Mouse (Mus musculus): ENCODE data around the gene Calm3.

Calm3 gene

GRCm38 (mm10) chr7:16891641-16892351 is 32.1 kb downstream of the Calm3 start, which contains the start of gene Gng8:
TSS of gene Gng8 (plus strand) at chr7:16891786.
- peak; percentile 77 to 85 for DNase-seq (ENCODE audit: low spot score in 2 of 2)

- DNase-seq (ENCODE audit: low spot score in 2 of 2) = peak; percentile 60 to 82
These were observed 33.0 kb downstream of the Calm3 start for GRCm38 (mm10) chr7:16890944-16891343.

GRCm38 (mm10) chr7:16890536-16890935 is 33.4 kb downstream of the Calm3 start:
- peak in 1 of 2 experiments; percentile 50 for DNase-seq (ENCODE audit: low spot score in 2 of 2)

DNA sequence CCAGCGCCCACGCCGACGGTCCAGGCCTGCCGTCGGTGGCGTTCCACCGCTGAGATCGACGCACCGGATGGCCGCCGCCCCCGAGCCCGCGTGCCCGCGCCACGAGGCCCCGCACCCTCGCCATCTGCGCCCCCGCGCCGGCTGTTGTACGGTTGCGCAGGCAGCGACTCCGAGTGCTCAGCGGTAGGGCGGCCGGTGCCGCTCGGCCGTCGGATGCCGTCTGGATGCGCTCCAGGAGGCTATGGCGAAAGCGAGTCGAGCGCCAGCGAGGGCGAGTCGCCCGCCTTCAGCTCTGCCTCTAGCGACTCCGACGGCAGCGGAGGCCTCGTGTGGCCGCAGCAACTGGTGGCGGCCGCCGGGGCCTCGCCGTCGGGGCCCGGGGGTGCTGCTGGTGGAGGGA is 38.0 kb downstream of the Calm3 start:
- DNase-seq (ENCODE audit: low spot score in 2 of 2) = no peak

DNA sequence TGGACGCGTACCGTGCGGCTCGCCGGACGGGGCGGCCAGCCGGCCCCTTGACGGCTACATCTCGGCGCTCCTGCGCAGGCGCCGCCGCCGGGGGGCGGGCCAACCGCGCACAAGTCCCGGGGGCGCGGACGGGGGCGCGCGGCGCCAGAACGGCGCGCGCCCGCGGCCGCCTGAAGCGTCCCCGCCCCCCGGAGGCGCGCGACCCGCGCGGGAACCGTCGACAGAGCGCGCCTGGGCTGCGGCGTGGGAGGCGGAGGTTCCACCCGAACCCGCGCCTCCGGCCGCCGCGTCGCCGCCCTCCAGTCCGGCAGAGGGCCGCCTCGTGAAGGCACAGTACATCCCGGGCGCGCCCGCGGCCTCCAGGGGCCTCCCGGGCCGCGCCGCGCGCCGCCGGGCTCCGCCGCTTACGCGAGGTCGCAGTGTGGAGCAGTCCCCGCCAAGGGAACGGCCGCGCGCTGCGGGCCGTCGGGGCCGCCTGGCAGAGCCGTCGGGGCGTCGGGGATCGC is 38.6 kb downstream of the Calm3 start:
- no peak for DNase-seq (ENCODE audit: low spot score in 2 of 2)

DNA sequence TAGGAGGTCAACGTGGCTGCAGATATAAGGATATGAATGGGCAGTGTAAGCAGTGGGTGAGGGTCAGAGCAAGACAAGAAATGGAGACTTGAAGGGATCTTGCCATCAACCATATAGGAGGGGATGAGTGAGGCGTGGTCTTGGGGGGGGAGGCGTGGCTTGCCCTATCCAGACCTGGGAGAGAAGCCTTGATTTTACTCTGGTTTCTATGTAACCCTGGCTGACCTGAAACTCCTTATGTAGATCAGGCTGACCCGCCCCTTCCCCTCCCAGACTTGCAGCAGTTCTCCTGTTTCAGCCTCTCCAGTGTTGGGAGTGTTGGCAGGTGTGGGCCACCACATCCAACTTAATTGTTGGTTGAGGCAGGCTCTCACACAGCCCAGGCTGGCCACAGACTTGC is 39.6 kb downstream of the Calm3 start:
- DNase-seq (ENCODE audit: low spot score in 2 of 2) = no peak

GRCm38 (mm10) chr7:16883162-16883561 is 40.8 kb downstream of the Calm3 start:
- no peak for DNase-seq (ENCODE audit: low spot score in 2 of 2)

DNA sequence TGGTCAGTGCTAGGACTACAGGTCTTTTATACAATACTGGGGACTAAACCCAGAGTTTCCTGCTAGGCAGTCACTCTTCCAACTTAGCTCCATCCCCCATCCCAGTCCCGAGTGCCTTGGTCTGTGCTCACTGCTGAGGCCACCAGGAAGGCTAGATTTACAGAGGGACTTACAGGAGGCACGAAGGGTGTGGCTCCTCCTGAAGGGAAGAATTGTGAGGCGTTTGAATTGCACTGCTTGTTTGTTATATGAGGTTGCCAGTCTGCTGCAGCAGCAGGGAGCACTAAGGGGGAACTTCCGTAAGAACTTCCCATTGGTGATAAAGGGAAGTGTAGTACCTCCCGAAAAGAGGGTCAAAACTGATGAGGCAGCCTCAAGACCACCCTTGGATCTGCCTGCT is 43.3 kb downstream of the Calm3 start:
- DNase-seq (ENCODE audit: low spot score in 2 of 2) = no peak

DNA sequence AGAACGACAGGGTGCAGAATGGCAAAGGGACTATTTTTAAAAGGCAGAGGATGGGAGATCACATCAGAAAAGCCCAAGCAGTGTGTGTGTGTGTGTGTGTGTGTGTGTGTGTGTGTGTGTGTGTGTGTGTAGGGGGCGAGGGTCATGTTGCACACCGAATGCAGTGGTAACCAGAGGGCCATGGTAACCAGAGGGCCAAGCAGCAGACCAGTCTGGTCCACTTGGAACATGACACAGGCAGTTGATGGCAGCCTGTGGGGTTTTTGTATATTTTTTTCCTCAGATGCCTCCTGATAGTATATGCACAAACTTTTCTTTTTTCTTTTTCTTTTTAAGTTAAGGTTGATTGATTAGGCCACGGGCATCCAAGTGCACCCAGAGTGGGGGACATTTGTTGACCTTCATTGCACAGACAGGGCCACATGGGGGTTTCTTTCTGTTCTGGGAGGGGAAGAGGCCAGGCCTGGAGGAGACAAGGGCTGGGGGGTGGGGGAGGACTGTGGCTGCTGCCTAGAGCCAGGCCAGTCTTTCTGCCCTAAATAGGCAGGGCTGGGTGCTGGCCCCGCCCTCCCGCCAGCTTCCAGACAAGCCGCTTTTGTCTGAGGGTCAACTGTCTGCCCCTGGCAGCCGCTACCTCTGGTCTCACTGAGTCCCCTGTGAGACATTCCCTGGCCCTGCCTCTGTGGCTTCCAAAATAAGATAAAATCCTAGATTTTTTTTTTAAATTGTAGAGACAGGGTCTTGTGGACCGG is 43.9 kb downstream of the Calm3 start:
- DNase-seq (ENCODE audit: low spot score in 2 of 2) = no peak

GRCm38 (mm10) chr7:16877717-16878116 is 46.2 kb downstream of the Calm3 start:
- no peak for DNase-seq (ENCODE audit: low spot score in 2 of 2)

DNA sequence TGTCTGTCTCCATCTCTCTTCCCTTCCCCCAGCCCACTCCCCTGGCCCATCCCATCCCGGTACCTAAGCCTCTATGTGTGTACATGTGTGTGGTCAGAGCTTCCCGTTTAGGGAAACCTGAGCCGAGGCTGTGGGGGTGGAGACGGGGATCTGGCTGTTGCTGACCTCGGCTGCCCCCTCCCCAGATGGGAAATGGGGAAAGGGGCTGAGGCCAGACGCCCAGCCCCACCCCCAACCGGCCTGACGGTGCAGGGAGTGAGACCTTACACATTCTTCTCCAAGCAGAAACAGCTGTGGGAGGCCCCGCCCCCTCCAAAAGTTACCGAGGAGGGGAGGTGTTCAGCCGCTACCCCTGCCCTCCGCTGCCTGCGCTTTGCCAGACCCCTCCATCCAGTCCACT is 47.3 kb downstream of the Calm3 start:
- no peak for DNase-seq (ENCODE audit: low spot score in 2 of 2)

DNA sequence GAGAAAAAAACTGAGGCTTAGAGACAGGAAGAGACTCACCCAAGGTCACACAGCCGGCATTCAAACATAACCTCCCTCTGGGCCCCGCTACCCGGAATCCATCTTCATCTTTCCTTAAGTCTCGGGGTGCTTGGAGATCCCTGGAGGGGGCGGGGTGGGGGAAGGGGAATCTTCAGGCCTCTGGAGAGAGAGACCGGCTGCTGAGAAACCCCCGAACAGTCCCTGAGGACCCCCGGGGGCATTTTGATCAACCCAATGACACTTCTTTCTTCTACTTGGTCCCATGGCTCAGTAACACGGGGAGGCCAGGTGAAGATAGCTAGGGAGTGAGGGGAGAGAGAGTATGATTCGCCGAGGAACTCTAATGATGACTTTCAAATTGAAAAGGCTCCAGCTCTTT is 47.9 kb downstream of the Calm3 start:
- no peak for DNase-seq (ENCODE audit: low spot score in 2 of 2)

DNA sequence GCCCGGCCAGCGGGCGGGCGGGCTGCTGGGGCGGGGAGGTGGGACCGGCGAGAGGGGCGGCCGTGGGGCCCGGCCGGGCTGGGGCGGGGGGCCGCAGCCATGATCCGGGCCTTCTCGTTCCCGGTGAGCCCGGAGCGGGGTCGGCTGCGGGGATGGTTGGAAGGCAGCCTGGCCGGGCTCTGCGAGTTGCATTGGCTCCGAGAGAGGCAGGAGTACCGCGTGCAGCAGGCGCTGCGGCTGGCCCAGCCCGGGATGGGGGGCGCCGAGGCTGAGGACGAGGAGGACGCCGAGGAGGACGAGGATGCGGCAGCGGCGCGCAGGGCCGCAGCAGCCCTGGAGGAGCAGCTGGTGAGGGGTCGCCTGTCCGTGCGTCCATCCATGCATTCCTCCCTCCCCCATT is 48.6 kb downstream of the Calm3 start:
- no peak for DNase-seq (ENCODE audit: low spot score in 2 of 2)

DNA sequence AGATGAGACGGTGACA is 48.8 kb downstream of the Calm3 start, which contains the start of gene Dact3:
Dact3 (plus strand) TSS at position 8 of the 16 bp plus-strand sequence.
- no peak for DNase-seq (ENCODE audit: low spot score in 2 of 2)

GRCm38 (mm10) chr7:16874756-16875309 is 49.1 kb downstream of the Calm3 start:
- peak; percentile 99 to 100 for DNase-seq (ENCODE audit: low spot score in 2 of 2)

- peak; percentile 61 to 81 for DNase-seq (ENCODE audit: low spot score in 2 of 2)
These were observed 49.7 kb downstream of the Calm3 start for GRCm38 (mm10) chr7:16874190-16874589.

DNA sequence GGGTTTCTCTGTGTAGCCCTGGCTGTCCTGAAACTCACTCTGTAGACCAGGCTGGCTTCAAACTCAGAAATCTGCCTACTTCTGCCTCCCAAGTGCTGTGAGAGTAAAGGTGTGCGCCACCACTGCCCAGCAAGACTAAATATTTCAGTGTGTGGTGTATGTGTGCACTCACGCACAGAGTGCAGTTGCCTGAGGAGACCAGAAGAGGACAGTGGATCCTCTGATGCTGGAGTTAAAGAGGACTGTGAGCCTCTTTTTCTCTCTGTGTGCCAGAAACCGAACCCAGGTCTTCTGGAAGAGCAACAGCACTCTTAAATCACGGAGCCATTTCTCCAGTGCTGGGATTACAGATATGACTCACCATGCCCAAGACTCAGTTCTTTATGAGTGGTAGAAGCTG is 50.5 kb downstream of the Calm3 start:
- no peak for DNase-seq (ENCODE audit: low spot score in 2 of 2)

DNA sequence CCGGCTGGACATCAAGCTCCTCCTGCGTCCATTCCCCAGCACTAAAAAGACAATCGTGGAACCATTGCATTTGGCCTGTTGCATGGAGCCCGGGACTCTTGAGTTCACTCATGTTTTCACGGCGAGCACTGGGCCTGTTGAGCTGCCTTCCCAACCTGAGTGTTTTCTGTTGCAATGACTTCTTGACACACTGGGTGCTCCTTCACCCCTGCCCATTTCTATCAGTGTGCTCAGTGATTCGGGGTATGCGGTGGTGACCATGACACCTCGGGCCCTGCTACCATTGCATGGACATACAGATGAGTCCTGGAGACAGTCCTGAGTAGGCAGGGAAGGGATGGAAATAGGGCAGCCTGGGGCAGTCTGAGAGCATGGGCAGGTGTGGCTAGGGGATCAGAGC is 51.4 kb downstream of the Calm3 start:
- DNase-seq (ENCODE audit: low spot score in 2 of 2) = no peak

DNA sequence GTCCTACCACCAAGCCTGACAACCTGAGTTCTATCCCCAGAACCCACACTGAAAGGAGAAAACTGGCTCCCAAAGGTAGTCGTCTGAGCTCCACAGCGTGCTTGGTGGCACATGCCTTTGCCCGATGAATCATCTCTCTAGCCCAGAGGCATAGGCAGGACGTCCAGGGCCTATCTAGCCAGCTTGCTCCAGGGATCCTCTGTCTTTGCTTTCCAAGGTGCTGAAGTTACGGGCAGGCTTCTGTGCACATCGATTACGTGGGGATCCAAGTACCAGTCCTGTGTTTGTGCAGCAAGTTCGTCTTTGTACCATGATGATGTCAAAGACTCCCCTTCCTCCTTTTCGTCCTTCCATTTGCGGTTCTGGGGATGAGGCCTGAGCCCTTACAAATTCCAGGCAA is 52.3 kb downstream of the Calm3 start:
- DNase-seq (ENCODE audit: low spot score in 2 of 2) = no peak

GRCm38 (mm10) chr7:16869497-16869896 is 54.4 kb downstream of the Calm3 start:
- no peak for DNase-seq (ENCODE audit: low spot score in 2 of 2)

GRCm38 (mm10) chr7:16867488-16867887 is 56.4 kb downstream of the Calm3 start:
- no peak for DNase-seq (ENCODE audit: low spot score in 2 of 2)

Data from urinary bladder, postnatal 36 days (tissue).